8 mouse cellular contexts compared by ENCODE assay signal in the genomic region with DNA sequence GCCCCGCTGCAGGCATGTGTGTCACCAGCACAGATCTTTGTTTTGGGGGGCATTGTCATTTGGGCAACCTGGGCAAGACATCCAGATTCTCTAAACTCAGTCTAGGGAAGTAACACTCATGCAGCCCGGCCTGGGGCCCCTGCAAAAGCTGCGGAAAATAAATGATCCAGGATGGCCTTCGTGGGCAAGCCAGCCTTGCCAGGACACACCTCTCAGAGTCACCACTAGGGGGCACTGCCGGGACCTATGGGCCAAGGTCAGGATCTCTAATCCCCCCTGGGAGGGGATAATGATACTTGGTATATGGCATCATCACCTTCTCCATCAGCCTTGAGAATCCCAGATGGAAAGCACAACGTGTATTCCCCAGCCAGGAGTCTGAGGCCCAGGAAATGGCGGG. TPM values are rescaled to one million over a fixed set of nuclear protein-coding genes. Genes with fewer than 3 reads are reported as not detected.
DNase-seq lines count a peak whose midpoint lies in the region; ATAC-seq lines count a peak whose summit lies in the region.

No protein-coding gene starts in this region.

- H3K27ac ChIP-seq in forebrain, embryonic 14.5 days (ENCODE audit: low read depth, low read length): no peak overlapping the region
- H3K27ac ChIP-seq in forebrain, embryonic 16.5 days (ENCODE audit: low read length): no peak overlapping the region
- H3K27ac ChIP-seq in embryonic facial prominence, embryonic 14.5 days (replicated peaks; ENCODE audit: low read depth, low read length): no peak overlapping the region
- peak overlapping the region; percentile 91 for H3K27ac ChIP-seq in limb, embryonic 10.5 days

- no peak overlapping the region for H3K4me2 ChIP-seq in forebrain, embryonic 14.5 days (ENCODE audit: low read length)
- no peak overlapping the region for H3K4me2 ChIP-seq in forebrain, embryonic 16.5 days (ENCODE audit: low read length)
- no peak overlapping the region for H3K4me2 ChIP-seq in embryonic facial prominence, embryonic 14.5 days (ENCODE audit: low read depth, low read length)

- H3K9me3 ChIP-seq in forebrain, embryonic 14.5 days (replicated peaks; ENCODE audit: control insufficient read depth, low read length): no peaks in the 10 kb centered on the region
- no peaks in the 10 kb centered on the region for H3K9me3 ChIP-seq in forebrain, embryonic 16.5 days (ENCODE audit: control insufficient read depth, low read length)
- H3K9me3 ChIP-seq in embryonic facial prominence, embryonic 14.5 days (ENCODE audit: control insufficient read depth, low read length): no peaks in the 10 kb centered on the region
- no peaks in the 10 kb centered on the region for H3K9me3 ChIP-seq in limb, embryonic 10.5 days (replicated peaks)

- no peak for ATAC-seq in forebrain, embryonic 14.5 days
- no peak for ATAC-seq in forebrain, embryonic 16.5 days
- no peak for ATAC-seq in embryonic facial prominence, embryonic 14.5 days (ENCODE audit: low read depth)

- H3K4me3 ChIP-seq in forebrain, embryonic 14.5 days (ENCODE audit: low read depth, low read length): no peak overlapping the region
- H3K4me3 ChIP-seq in forebrain, embryonic 16.5 days (replicated peaks; ENCODE audit: low read length): no peak overlapping the region
- no peak overlapping the region for H3K4me3 ChIP-seq in embryonic facial prominence, embryonic 14.5 days (ENCODE audit: low read depth, low read length)
- no peak overlapping the region for H3K4me3 ChIP-seq in limb, embryonic 10.5 days

- DNase-seq in forebrain, embryonic 14.5 days (ENCODE audit: low spot score): peak; percentile 22
- peak; percentile 43 for DNase-seq in urinary bladder, postnatal 25 days (ENCODE audit: low spot score)
- no peak for DNase-seq in urinary bladder, postnatal 36 days (ENCODE audit: low spot score in 2 of 2)
- DNase-seq in embryonic facial prominence, embryonic 14.5 days (ENCODE audit: low spot score): peak; percentile 43
- peak; percentile 78 for DNase-seq in limb, embryonic 10.5 days (ENCODE audit: low spot score)
- DNase-seq in spleen, adult 12 weeks (ENCODE audit: low spot score): peak; percentile 22
- DNase-seq in layer of hippocampus, adult 9-10 months (ENCODE audit: low spot score): no peak

- H3K36me3 ChIP-seq in forebrain, embryonic 14.5 days (ENCODE audit: control insufficient read depth, insufficient read depth, low read length): no peaks in the 10 kb centered on the region
- H3K36me3 ChIP-seq in forebrain, embryonic 16.5 days (ENCODE audit: control insufficient read depth, insufficient read depth): no peaks in the 10 kb centered on the region
- no peaks in the 10 kb centered on the region for H3K36me3 ChIP-seq in embryonic facial prominence, embryonic 14.5 days (ENCODE audit: control insufficient read depth, insufficient read depth, low read length)
- no peaks in the 10 kb centered on the region for H3K36me3 ChIP-seq in limb, embryonic 10.5 days

- no peak overlapping the region for H3K9ac ChIP-seq in forebrain, embryonic 14.5 days (ENCODE audit: low read length)
- no peak overlapping the region for H3K9ac ChIP-seq in forebrain, embryonic 16.5 days (replicated peaks; ENCODE audit: low read depth, low read length)
- no peak overlapping the region for H3K9ac ChIP-seq in embryonic facial prominence, embryonic 14.5 days (ENCODE audit: low read depth, low read length)

- no peaks in the 10 kb centered on the region for H3K27me3 ChIP-seq in forebrain, embryonic 14.5 days (replicated peaks; ENCODE audit: control insufficient read depth, insufficient read depth, low read length)
- no peaks in the 10 kb centered on the region for H3K27me3 ChIP-seq in forebrain, embryonic 16.5 days (replicated peaks; ENCODE audit: control insufficient read depth, insufficient read depth, low read length)
- no peaks in the 10 kb centered on the region for H3K27me3 ChIP-seq in embryonic facial prominence, embryonic 14.5 days (replicated peaks; ENCODE audit: control insufficient read depth, insufficient read depth, low read length)
- no peaks in the 10 kb centered on the region for H3K27me3 ChIP-seq in limb, embryonic 10.5 days (ENCODE audit: low read depth, poor library complexity, severe bottlenecking)

- 65% methylated on average over 7 of the region's 7 CpGs for WGBS in forebrain, embryonic 14.5 days
- 52% methylated on average over 7 of the region's 7 CpGs for WGBS in forebrain, embryonic 16.5 days
- 55% methylated on average over 7 of the region's 7 CpGs for WGBS in embryonic facial prominence, embryonic 14.5 days
- WGBS in limb, embryonic 10.5 days: 53% methylated on average over 7 of the region's 7 CpGs

- no peaks in the 10 kb centered on the region for H3K4me1 ChIP-seq in forebrain, embryonic 14.5 days (ENCODE audit: control insufficient read depth, insufficient read depth, low read length)
- H3K4me1 ChIP-seq in forebrain, embryonic 16.5 days (replicated peaks; ENCODE audit: control insufficient read depth, insufficient read depth, low read length): no peaks in the 10 kb centered on the region
- peaks cover 5% of the 10 kb centered on the region for H3K4me1 ChIP-seq in embryonic facial prominence, embryonic 14.5 days (ENCODE audit: control insufficient read depth, insufficient read depth, low read length)
- H3K4me1 ChIP-seq in limb, embryonic 10.5 days: peaks cover 94% of the 10 kb centered on the region

RNA-seq across cellular contexts. Expression of a gene that starts 37.9 kb away (rescaled TPM):
- polyA plus RNA-seq in forebrain, embryonic 14.5 days (2014; fragmentation: Nextera tagmentation; extraction: Ambion mirVana): 4.2 and 4.7 TPM in 2 replicates
- 4.1 and 5.8 TPM in 2 replicates for polyA plus RNA-seq in forebrain, embryonic 16.5 days (2015; fragmentation: Nextera tagmentation; extraction: Ambion mirVana)
- polyA plus RNA-seq in embryonic facial prominence, embryonic 14.5 days (2014; fragmentation: Nextera tagmentation; extraction: Ambion mirVana): 10.2 and 10.7 TPM in 2 replicates
- polyA plus RNA-seq in limb, embryonic 10.5 days (2016; fragmentation: Nextera tagmentation; extraction: Ambion mirVana): 2.5 and 3.1 TPM in 2 replicates

RNA-seq across cellular contexts. Expression of a gene that starts 45.2 kb away (rescaled TPM):
- polyA plus RNA-seq in forebrain, embryonic 14.5 days (2014; fragmentation: Nextera tagmentation; extraction: Ambion mirVana): not detected in 2 replicates
- not detected in 2 replicates for polyA plus RNA-seq in forebrain, embryonic 16.5 days (2015; fragmentation: Nextera tagmentation; extraction: Ambion mirVana)
- polyA plus RNA-seq in embryonic facial prominence, embryonic 14.5 days (2014; fragmentation: Nextera tagmentation; extraction: Ambion mirVana): 2.1 and 3.9 TPM in 2 replicates
- not detected in 2 replicates for polyA plus RNA-seq in limb, embryonic 10.5 days (2016; fragmentation: Nextera tagmentation; extraction: Ambion mirVana)

Comparison
In these comparisons a context has a peak if more than half of its experiments do, and no peak if none do; other contexts are left out.
1. DNase-seq: peak in forebrain, embryonic 14.5 days (single experiment), urinary bladder, postnatal 25 days (single experiment), embryonic facial prominence, embryonic 14.5 days (single experiment), limb, embryonic 10.5 days (single experiment) and spleen, adult 12 weeks (single experiment); none in urinary bladder, postnatal 36 days (0 of 2) and layer of hippocampus, adult 9-10 months (single experiment).